Mouse (Mus musculus) heart, embryonic 13.5 days (tissue): ENCODE results near the gene Nemp1. TPM values are rescaled to one million over a fixed set of nuclear protein-coding genes. Genes with fewer than 3 reads are reported as not detected.

Experiments
- ATAC-seq: fragments of 200-750 bp; cut with Nextera tagmentation; 2 replicates; pipeline ENCODE4 v1.8.0; 2017; ENCODE audit warnings: moderate TSS enrichment; ENCODE audit not compliant: insufficient number of reproducible peaks, low FRiP score, low TSS enrichment; ENCODE audit errors: extremely low read depth
- H3K27ac ChIP-seq: fragments of 300-500 bp; sonication (generic); replicated peaks from 2 replicates; pipeline ENCODE4 v1.5.1; 2015; ENCODE audit warnings: moderate library complexity, mild to moderate bottlenecking, inconsistent platforms
- H3K27me3 ChIP-seq: fragments of 300-500 bp; sonication (generic); replicated peaks from 2 replicates; pipeline ENCODE4 v1.6.1; 2015; ENCODE audit warnings: mild to moderate bottlenecking, inconsistent platforms
- H3K36me3 ChIP-seq: fragments of 300-500 bp; sonication (generic); 2 replicates; pipeline ENCODE4 v1.6.1; 2015; ENCODE audit warnings: mild to moderate bottlenecking, inconsistent platforms
- H3K4me1 ChIP-seq: fragments of 300-500 bp; sonication (generic); 2 replicates; pipeline ENCODE4 v1.6.1; 2015; ENCODE audit warnings: inconsistent platforms
- H3K4me2 ChIP-seq: fragments of 300-500 bp; sonication (generic); 2 replicates; pipeline ENCODE4 v1.6.1; 2015; ENCODE audit warnings: inconsistent platforms, mild to moderate bottlenecking, moderate library complexity
- H3K4me3 ChIP-seq: fragments of 300-500 bp; sonication (generic); 2 replicates; pipeline ENCODE4 v1.5.1; 2015; ENCODE audit warnings: moderate library complexity, mild to moderate bottlenecking, inconsistent platforms
- H3K9ac ChIP-seq: fragments of 300-500 bp; sonication (generic); 2 replicates; pipeline ENCODE4 v1.6.1; 2015; ENCODE audit warnings: inconsistent platforms, mild to moderate bottlenecking, moderate library complexity
- H3K9me3 ChIP-seq: fragments of 300-500 bp; sonication (generic); 2 replicates; pipeline ENCODE4 v1.6.1; 2016; ENCODE audit warnings: inconsistent platforms
- WGBS: fragments of 180-500 bp; shearing (Covaris S2); methylation state at CpG from one replicate; pipeline ENCODE4 v1.1.7; 2015; ENCODE audit warnings: mixed read lengths; 5-methylcytosine and 5-hydroxymethylcytosine counted together
- polyA plus RNA-seq: library from polyadenylated mRNA; unstranded; fragments of >200 nt; fragmentation: Nextera tagmentation; extraction: Ambion mirVana; gene quantifications from 2 replicates; pipeline ENCODE4 v1.2.1, GENCODE M21; 2015

Gene Nemp1
- polyA plus RNA-seq, 1 experiment from 2014 or later: 7.1 TPM

DNA sequence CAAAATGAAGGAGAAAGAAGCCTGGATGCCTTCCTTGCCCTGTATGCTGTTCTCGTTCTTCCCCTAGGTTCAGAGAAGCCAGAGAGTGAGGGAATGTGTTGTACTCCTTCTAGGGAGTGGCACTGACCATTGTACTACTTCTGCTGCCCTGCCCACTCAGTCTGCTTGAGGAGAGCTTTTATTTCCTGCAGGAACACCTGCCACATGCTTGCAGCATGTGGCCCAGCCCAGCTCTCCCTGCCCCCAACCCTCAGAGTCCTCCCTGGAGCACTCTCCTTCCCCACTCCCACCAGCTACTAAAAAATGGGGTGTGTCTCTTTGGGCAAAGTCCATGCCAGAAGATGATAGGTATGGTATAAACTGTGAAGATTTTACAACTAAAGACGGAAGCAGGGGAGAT is 37.6 kb downstream of the Nemp1 start:
- Histone ChIP-seq H3K4me3 (no peak overlapping the region), H3K4me1 (peaks cover 19% of the 10 kb centered on the region), H3K36me3 (peaks cover 9% of the 10 kb centered on the region), H3K27me3 (no peaks in the 10 kb centered on the region), H3K9me3 (no peaks in the 10 kb centered on the region), H3K9ac (no peak overlapping the region), H3K27ac (no peak overlapping the region), H3K4me2 (no peak overlapping the region)
- 56% methylated on average over 2 of the region's 2 CpGs for WGBS
- no peak for ATAC-seq

DNA sequence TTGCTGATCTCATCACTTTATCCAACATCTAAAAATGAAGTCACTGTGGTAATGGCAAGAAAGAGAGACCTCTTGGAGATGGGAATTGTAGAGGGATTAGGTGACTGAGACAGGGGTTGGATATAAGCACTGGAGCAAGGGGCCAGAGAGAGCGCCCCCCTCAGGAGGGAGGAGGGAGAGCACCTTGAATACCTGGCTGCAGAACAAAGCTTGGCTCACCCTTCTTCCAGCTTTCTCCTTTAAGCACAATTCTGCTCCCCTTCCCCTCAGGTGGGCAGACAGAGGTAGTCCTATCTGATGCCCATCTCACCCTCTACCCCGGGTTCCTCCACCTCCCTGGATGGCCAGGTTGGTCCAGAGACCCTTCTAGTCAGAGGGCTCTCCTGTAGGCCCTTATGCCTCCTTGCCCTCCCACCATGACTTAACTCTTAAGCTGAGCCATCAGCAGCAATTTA is 38.1 kb downstream of the Nemp1 start, which contains the start of gene Myo1a:
Gene Myo1a (plus strand): TSS at position 405 of the 455 bp plus-strand sequence.
- Histone ChIP-seq H3K9me3 (no peaks in the 10 kb centered on the region), H3K36me3 (peaks cover 4% of the 10 kb centered on the region), H3K4me2 (no peak within 1 kb of the TSS), H3K27ac (no peak within 1 kb of the TSS), H3K4me1 (peaks cover 19% of the 10 kb centered on the region), H3K27me3 (no peaks in the 10 kb centered on the region), H3K4me3 (no peak within 1 kb of the TSS), H3K9ac (no peak within 1 kb of the TSS)
- WGBS: 55% methylated on average over 2 of the region's 2 CpGs
- ATAC-seq: no peak

DNA sequence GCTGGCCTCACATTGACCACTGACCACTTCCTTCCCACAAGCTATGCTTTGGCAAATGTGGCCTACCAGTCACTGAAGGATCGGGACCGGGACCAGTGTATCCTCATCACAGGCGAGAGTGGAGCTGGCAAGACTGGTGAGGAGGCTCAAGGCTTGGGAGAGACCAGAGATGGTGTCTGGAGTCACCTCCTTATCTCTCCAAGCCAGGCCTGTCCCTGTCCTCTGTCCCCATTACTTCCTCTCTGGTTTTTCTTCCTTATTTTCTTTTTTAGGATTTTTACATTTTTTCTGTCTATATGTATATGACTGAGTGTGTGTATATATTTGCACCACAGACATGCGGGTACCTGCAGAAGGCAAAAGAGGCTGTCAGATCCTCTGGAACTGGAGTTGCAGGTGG is 39.1 kb downstream of the Nemp1 start:
- Histone ChIP-seq H3K9ac (no peak overlapping the region), H3K36me3 (no peaks in the 10 kb centered on the region), H3K4me2 (no peak overlapping the region), H3K27me3 (no peaks in the 10 kb centered on the region), H3K4me1 (peaks cover 19% of the 10 kb centered on the region), H3K27ac (no peak overlapping the region), H3K4me3 (no peak overlapping the region), H3K9me3 (no peaks in the 10 kb centered on the region)
- 70% methylated on average over 4 of the region's 4 CpGs for WGBS
- ATAC-seq: no peak

- H3K9ac ChIP-seq: no peak overlapping the region
- no peaks in the 10 kb centered on the region for H3K36me3 ChIP-seq
- H3K27me3 ChIP-seq: peaks cover 4% of the 10 kb centered on the region; the same call in 1 of the 2 replicates
- no peak overlapping the region for H3K4me3 ChIP-seq
- 45% methylated on average over 7 of the region's 7 CpGs for WGBS
- H3K4me1 ChIP-seq: peaks cover 19% of the 10 kb centered on the region
- no peaks in the 10 kb centered on the region for H3K9me3 ChIP-seq
- 0 out of 2 replicates have a peak overlapping the region, but pooled peaks have one; percentile 3 for H3K27ac ChIP-seq
- no peak for ATAC-seq
- H3K4me2 ChIP-seq: no peak overlapping the region
Measured at GRCm38 (mm10) chr10:127707721-127708120, 41.0 kb downstream of the Nemp1 start.

GRCm38 (mm10) chr10:127708850-127709370 is 42.2 kb downstream of the Nemp1 start:
- no peak for ATAC-seq
- no peak overlapping the region for H3K27ac ChIP-seq
- no peak overlapping the region for H3K4me2 ChIP-seq
- H3K9ac ChIP-seq: no peak overlapping the region
- H3K36me3 ChIP-seq: no peaks in the 10 kb centered on the region
- peaks cover 4% of the 10 kb centered on the region; the same call in 1 of the 2 replicates for H3K27me3 ChIP-seq
- H3K9me3 ChIP-seq: no peaks in the 10 kb centered on the region
- 76% methylated on average over 3 of the region's 3 CpGs for WGBS
- peaks cover 19% of the 10 kb centered on the region for H3K4me1 ChIP-seq
- H3K4me3 ChIP-seq: no peak overlapping the region

- Histone ChIP-seq H3K36me3 (no peaks in the 10 kb centered on the region), H3K9ac (no peak overlapping the region), H3K4me2 (no peak overlapping the region), H3K9me3 (no peaks in the 10 kb centered on the region), H3K27me3 (peaks cover 4% of the 10 kb centered on the region), H3K27ac (no peak overlapping the region), H3K4me1 (peaks cover 19% of the 10 kb centered on the region), H3K4me3 (no peak overlapping the region)
- WGBS: 56% methylated on average over 13 of the region's 13 CpGs
- no peak for ATAC-seq
Measured at GRCm38 (mm10) chr10:127710331-127710730, 43.6 kb downstream of the Nemp1 start.

- Histone ChIP-seq H3K4me1 (peaks cover 6% of the 10 kb centered on the region), H3K27ac (no peak overlapping the region), H3K4me2 (no peak overlapping the region), H3K27me3 (peaks cover 4% of the 10 kb centered on the region), H3K9me3 (no peaks in the 10 kb centered on the region), H3K36me3 (no peaks in the 10 kb centered on the region), H3K9ac (no peak overlapping the region), H3K4me3 (no peak overlapping the region)
- no peak for ATAC-seq
- WGBS: 62% methylated on average over 6 of the region's 6 CpGs
Measured at GRCm38 (mm10) chr10:127712736-127713135, 46.0 kb downstream of the Nemp1 start.

DNA sequence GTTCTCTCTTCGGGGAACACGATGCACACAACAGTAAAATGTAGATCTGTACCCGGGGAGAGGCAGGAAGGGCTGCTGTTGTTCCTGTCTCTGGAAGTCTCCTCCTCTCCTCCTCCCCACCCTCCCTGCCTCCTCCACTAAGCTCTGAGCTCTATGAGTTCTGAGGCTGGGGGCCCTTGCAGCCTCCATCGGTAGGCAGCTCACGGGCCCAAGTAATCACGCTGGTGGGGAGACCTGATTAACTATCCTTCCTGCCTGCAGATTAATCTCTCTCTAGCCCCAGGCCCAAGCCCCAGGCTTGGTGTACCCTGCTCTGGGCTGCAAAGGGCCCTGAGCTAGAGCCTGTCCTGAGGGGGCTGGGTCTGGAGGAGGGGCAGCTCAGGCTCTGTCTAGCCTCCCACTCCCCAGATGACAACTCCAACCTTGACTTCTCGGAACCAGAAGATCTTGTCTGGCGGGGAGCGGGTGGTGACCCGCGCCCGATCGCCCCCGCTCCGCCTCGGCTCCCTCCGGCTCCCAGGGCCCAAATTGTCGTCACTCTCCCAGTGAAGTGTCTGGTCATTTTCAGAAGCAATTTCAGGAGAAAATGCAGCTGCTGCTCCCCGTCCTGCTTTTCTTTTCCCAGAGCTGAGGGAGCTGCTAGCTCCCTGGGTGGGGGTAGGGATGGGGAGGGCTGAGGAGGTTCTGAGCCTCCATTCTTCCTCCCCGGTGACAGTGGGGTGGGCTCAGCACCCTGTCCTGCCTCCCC is 55.1 kb downstream of the Nemp1 start:
- Histone ChIP-seq H3K9ac (peak overlapping the region; percentile 69), H3K4me1 (peaks cover 16% of the 10 kb centered on the region), H3K4me3 (peak overlapping the region; percentile 30), H3K4me2 (peak overlapping the region; percentile 61), H3K27ac (peak overlapping the region; percentile 33), H3K27me3 (peaks cover 72% of the 10 kb centered on the region), H3K36me3 (no peaks in the 10 kb centered on the region), H3K9me3 (no peaks in the 10 kb centered on the region)
- no peak for ATAC-seq
- WGBS: 8% methylated on average over 20 of the region's 20 CpGs

- Histone ChIP-seq H3K4me2 (no peak within 1 kb of the TSS), H3K27ac (no peak within 1 kb of the TSS), H3K9ac (no peak within 1 kb of the TSS), H3K4me1 (peaks cover 16% of the 10 kb centered on the region), H3K27me3 (peaks cover 90% of the 10 kb centered on the region), H3K36me3 (no peaks in the 10 kb centered on the region), H3K4me3 (no peak within 1 kb of the TSS), H3K9me3 (no peaks in the 10 kb centered on the region)
- ATAC-seq: no peak
- WGBS: 63% methylated on average over 3 of the region's 3 CpGs
Measured at GRCm38 (mm10) chr10:127724178-127724577, 57.5 kb downstream of the Nemp1 start, which contains the start of gene Tac2. TSS of gene Tac2 (plus strand) at chr10:127724478.

GRCm38 (mm10) chr10:127725136-127725535 is 58.4 kb downstream of the Nemp1 start:
- 60% methylated on average over 4 of the region's 4 CpGs for whole genome bisulfite sequencing
- no peak overlapping the region for H3K4me2 ChIP-seq
- no peak for ATAC-seq
- peaks cover 87% of the 10 kb centered on the region for H3K27me3 ChIP-seq
- H3K9ac ChIP-seq: no peak overlapping the region
- H3K4me3 ChIP-seq: no peak overlapping the region
- no peak overlapping the region for H3K27ac ChIP-seq
- H3K9me3 ChIP-seq: no peaks in the 10 kb centered on the region
- peaks cover 16% of the 10 kb centered on the region for H3K4me1 ChIP-seq
- no peaks in the 10 kb centered on the region for H3K36me3 ChIP-seq

GRCm38 (mm10) chr10:127728437-127728836 is 61.7 kb downstream of the Nemp1 start:
- H3K4me2 ChIP-seq: no peak overlapping the region
- peaks cover 64% of the 10 kb centered on the region for H3K27me3 ChIP-seq
- no peak overlapping the region for H3K4me3 ChIP-seq
- no peaks in the 10 kb centered on the region for H3K9me3 ChIP-seq
- no peak overlapping the region for H3K9ac ChIP-seq
- no peaks in the 10 kb centered on the region for H3K4me1 ChIP-seq
- H3K27ac ChIP-seq: no peak overlapping the region
- no peak for ATAC-seq
- no peaks in the 10 kb centered on the region for H3K36me3 ChIP-seq
- 64% methylated on average over 8 of the region's 8 CpGs for WGBS
